Mouse (Mus musculus): ENCODE results near the gene Figla.

- TF ChIP-seq CTCF (IDR thresholded peaks at IDR 0.05; ENCODE audit: control insufficient read depth, insufficient read depth, low read length), result no peak
- no peak for TF ChIP-seq POLR2A (IDR thresholded peaks at IDR 0.05; ENCODE audit: borderline replicate concordance, control insufficient read depth, low read depth, low read length)
These were observed 40.2 kb upstream of the Figla start for GRCm38 (mm10) chr6:85975761-85976160.
